Mouse (Mus musculus) C3H10T1/2 (cell line): Measurements from ENCODE around the gene Zfp672. TPM values are rescaled to one million over a fixed set of nuclear protein-coding genes. Genes with fewer than 3 reads are reported as not detected.

Experiments used
- polyA plus RNA-seq, 2 experiments: library from polyadenylated mRNA; unstranded; fragments of >200 nt; fragmentation: generic; extraction: Trizol; gene quantifications; one replicate each; pipeline ENCODE4 v1.2.1; 2012; ENCODE audit warnings: missing spikeins in 2 of 2

Gene Zfp672
- polyA plus RNA-seq: 10 to 100 TPM; 15.1 to 17.3 TPM

DNA sequence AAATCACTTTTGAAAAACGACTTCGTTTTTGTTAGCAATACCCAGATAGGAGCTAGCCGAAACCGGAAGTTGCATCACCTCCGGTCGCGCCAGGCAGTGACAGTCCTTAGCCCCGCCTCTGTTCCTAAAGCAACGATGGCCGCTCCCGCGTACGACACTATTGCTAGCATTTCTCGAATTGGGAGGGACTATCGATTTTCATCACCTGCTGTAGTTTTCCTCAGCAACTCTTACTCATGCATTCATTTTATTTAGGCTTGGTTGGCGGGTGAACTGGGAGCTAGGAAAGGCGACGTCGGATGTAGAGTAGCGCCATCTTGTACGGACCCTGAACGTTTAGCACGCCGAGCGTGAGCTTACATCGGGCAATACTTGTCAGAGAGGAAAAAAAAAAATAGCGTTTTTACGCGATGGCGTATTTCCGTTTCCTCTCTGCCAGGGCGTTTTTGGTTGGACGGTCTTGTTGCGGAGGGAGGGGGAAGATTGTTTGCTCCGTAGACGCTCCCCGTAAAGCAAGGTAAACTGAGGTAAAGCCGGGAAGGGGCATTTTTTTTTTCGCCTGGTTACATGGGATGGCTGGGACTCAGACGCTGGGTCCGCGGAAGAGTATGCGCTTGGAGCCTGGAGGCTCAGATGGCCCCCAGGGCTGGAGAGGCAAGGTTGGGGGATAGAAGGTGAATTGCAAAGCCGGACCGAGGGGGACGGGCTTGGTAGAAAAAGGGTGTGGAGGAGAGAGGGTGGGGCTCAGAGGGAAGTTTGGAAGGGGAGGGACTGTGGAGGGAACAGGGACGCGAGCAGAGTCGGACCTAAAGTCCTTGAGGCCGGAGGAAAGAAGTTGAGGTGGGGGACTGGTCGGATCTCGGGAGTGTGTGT lies at the start of gene Zfp672, which contains the start of gene Sh3bp5l:
Gene Zfp672 (minus strand): TSS at position 64 of the 873 bp plus-strand sequence.
Gene Sh3bp5l (plus strand): TSS at position 449 of the 873 bp plus-strand sequence.

DNA sequence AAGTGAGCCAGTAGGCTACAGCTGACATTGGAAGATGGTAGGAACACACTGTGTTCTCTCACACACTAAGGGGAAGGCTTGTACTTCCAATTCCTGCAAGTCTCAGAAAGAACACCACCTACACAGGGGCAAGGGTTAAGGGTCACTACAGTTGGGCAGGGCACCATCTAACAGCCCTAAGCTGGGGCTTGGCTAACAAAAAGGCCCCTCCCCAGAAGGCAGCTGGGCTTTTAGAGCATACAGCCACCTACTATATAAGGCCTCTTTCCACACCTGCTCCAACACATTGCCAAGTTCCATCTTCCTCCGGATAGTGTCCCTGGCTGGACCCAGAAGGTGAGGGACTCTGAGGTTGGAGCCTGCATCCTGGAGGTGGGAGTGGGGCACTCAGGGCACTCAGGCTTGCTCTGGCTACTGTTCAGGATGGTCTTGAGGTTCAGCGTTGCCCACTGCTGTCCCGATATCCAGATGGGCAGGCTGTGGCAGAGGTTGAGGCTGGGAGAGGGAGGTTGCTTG lies 48.7 kb upstream of the Zfp672 start, which contains the start of gene Lypd8:
Gene Lypd8 (plus strand): TSS at position 281 of the 516 bp plus-strand sequence.

DNA sequence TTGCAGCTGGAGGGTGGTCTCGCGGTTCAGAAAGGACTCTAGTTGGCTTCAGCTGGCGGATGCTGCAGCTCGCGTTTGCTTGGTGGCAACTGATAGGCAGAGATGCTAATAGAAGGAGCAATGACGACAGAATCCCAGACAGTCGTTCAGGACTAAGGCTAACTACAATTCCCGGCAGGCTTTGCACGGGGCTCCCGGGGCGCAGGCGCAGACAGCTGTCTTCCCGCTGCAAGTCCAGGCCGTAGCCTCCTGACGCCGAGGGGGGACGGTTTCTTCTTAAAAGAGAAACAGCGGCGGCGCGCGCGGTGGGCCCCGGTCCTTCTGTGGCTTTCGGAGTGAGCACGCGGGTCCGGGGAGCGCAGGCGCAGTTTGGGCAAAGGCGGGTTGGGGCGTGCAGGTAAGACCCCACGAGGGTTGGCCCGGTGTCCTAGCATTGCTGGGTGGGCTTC lies 23.3 kb downstream of the Zfp672 start, which contains the start of gene Zfp692:
Gene Zfp692 (plus strand): TSS at position 210 of the 449 bp plus-strand sequence.

DNA sequence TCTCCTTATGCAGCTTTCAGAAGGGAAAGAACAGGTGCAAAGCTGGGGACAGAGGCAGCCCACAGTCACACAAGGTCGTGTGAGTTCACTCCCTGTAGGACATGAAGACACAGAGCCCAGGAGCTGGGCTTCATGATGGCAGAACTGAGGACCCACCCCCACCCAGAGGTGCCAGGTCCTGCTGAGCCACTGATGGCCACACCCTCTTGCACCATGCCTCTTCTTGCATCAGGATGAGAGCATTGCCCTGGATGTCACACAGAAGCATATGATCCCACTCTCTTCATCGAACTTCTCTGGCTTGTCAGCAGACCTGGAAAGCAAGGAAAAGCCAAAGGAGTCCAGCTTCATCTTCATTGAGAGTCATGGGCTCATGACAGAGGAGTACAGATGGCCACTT lies 55.6 kb downstream of the Zfp672 start, which contains the start of gene 4930438A08Rik:
Gene 4930438A08Rik (plus strand): TSS at position 228 of the 400 bp plus-strand sequence.

Other genes with a start within 250 kb of the Zfp672 start
- under 1 TPM in 1 of 2 experiments, not detected in 1; 0.47 TPM for gene Gm12248, start 237.2 kb downstream of the Zfp672 start, polyA plus RNA-seq
- gene Cnot8, start 226.2 kb downstream of the Zfp672 start, polyA plus RNA-seq: 10 to 100 TPM; 15.6 to 60.4 TPM
- gene Gemin5, start 161.8 kb downstream of the Zfp672 start, polyA plus RNA-seq: 10 to 100 TPM; 11.4 to 12.9 TPM
- gene Mrpl22, start 158.7 kb downstream of the Zfp672 start, polyA plus RNA-seq: 10 to 100 TPM; 47.0 to 74.8 TPM
- 1 to 10 TPM in 1 of 2 experiments, under 1 TPM in 1; 0.16 to 7.9 TPM for gene Igtp, start 130.8 kb downstream of the Zfp672 start, polyA plus RNA-seq
- 1 to 10 TPM in 1 of 2 experiments, under 1 TPM in 1; 0.04 to 2.9 TPM for gene Irgm2, start 130.7 kb downstream of the Zfp672 start, polyA plus RNA-seq
- gene 4930438A08Rik, start 55.5 kb downstream of the Zfp672 start, polyA plus RNA-seq: not detected
- gene Zfp692, start 23.3 kb downstream of the Zfp672 start, polyA plus RNA-seq: 10 to 100 TPM in 1 of 2 experiments, 1 to 10 TPM in 1; 4.4 to 10.7 TPM
- 10 to 100 TPM; 17.9 to 33.6 TPM for gene Sh3bp5l, start 385 bp upstream of the Zfp672 start, polyA plus RNA-seq
- not detected for gene Lypd8, start 48.7 kb upstream of the Zfp672 start, polyA plus RNA-seq
- gene 1810065E05Rik, start 90.8 kb upstream of the Zfp672 start, polyA plus RNA-seq: not detected
- gene Gm12253, start 102.2 kb upstream of the Zfp672 start, polyA plus RNA-seq: not detected
- not detected for gene Lypd9, start 122.6 kb upstream of the Zfp672 start, polyA plus RNA-seq
- gene Olfr30, start 131.9 kb upstream of the Zfp672 start, polyA plus RNA-seq: not detected
- gene Olfr332, start 162.2 kb upstream of the Zfp672 start, polyA plus RNA-seq: not detected
- gene Olfr331, start 172.2 kb upstream of the Zfp672 start, polyA plus RNA-seq: not detected
- not detected for gene Olfr330, start 204.5 kb upstream of the Zfp672 start, polyA plus RNA-seq
- not detected for gene Olfr329-ps, start 216.1 kb upstream of the Zfp672 start, polyA plus RNA-seq
- gene Olfr328, start 225.3 kb upstream of the Zfp672 start, polyA plus RNA-seq: not detected
- gene Olfr224, start 240.2 kb upstream of the Zfp672 start, polyA plus RNA-seq: not detected
- gene Olfr325, start 247.4 kb upstream of the Zfp672 start, polyA plus RNA-seq: not detected